Mouse (Mus musculus) embryo, embryonic 9.5 days (tissue): Measurements from ENCODE around the gene Flad1.
"Not testable (repeated sequence)": the region's sequence is repeated elsewhere in the genome, so short reads cannot be mapped to it uniquely, and the experiment has no call there.

Experiments
- DNase-seq: peaks from one replicate; pipeline ENCODE4 v3.0.0-alpha.2; 2017; ENCODE audit errors: extremely low spot score

Flad1 gene

DNA sequence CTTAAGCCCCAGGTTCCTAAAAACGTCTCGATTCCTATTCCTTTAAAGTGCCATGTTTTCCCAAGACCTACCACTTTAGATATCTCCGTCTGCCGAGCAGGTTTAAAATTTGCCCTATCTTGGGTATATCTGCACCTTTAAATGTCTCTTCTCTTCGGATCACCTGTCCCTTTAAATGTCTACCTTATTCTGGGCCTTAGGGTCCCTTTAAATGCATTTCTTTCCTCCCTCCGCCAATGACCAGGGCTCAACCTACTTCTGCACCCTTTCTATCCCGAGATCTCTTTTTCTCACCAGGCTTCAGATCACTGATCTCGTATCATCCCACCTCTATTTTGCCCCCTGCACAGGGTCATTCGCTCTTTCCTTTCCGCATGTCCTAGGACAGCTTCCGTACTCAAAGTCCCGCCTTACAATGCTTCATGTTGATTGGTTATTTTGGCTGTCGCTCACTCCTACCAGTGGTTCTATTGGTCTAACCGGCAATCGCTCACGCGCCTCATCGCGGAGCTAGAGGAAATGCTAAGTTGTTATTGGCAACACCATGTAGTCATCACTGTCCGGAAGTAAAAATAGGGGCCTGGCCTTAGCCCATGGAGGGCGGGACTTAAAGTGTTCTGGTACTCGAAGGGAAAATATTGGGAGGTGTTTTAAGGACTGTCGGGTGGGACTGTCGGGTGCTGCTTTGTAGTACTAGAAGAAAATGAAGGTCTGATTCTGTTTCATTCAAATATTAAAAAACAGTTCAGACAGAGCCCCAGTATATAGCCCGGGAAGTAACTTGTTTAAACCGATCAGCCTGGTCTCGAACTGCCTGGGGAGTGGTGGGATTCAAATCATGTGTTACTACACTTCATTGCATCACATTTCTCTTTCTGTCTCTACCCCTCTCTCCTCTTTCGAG lies at the start of gene Flad1:
Gene Flad1 (minus strand): TSS at position 381 of the 904 bp plus-strand sequence.
- peak; percentile 100 for DNase-seq

DNA sequence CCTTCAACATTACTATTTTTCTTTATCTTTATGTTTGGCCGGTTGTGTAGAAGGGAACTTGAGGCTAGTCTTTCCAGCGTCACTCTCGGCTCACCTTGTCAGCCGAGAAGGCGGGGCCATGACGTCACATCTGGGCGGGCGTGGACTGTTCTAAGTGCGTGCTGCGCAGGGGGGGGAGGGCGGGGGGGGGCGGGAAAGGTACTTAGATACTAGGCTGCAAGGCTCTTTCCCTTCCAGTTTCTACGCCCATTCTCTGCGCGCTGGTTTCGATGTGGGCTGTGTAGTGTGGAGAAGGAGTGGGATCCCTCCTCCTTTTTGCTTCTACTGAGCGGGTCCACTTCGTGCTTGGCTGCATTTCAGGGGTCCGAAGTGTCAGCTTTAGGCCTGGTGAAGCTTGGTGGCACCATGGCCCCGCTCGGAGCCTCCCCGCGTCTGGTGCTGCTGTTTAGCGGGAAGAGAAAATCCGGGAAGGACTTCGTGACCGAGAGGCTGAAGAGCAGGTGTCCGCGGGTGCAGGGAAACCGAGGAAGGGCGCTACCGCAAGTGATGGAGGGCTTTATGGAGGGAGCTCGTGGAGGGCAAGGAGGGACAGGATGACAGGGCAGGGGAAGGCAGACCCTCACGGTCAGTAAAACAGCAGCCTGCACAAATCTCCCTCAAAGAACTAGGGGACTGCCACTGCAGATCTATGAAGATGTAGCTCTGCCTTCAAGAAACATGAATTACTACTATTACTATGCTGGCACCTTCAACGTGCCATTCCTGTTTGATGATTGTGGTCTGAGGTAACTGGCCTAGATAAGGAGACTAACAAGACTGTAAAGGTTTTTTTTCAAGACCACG lies 47.5 kb upstream of the Flad1 start:
- peak; percentile 91 for DNase-seq

DNA sequence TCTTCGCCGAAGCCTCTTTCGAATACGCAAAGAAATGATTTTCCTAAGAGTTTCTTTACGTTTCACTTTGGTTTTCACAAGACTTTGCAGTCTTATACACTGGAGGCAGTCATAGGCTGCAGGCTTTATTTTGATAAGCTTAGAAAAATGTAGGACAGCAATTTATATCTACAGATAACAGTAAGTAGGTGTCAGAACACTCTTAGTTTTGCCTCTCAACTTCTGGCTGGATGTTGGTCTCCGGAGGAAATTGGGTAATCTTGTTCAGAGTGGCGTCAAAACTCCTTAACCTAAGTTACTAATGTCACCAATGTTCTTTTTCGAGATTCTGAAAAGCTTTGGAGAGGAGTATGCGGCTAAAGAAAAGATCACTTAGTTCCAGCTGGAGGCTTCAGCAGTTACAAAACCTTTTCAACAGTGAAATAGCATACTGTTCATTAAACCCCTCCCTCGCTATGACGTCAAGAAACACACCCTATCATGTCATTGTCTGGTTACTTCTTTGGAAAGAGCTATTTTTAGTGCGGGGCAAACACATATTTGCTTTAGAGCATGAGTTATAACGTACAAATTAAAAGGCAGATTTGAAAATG lies 46.8 kb upstream of the Flad1 start:
- no peak for DNase-seq

DNA sequence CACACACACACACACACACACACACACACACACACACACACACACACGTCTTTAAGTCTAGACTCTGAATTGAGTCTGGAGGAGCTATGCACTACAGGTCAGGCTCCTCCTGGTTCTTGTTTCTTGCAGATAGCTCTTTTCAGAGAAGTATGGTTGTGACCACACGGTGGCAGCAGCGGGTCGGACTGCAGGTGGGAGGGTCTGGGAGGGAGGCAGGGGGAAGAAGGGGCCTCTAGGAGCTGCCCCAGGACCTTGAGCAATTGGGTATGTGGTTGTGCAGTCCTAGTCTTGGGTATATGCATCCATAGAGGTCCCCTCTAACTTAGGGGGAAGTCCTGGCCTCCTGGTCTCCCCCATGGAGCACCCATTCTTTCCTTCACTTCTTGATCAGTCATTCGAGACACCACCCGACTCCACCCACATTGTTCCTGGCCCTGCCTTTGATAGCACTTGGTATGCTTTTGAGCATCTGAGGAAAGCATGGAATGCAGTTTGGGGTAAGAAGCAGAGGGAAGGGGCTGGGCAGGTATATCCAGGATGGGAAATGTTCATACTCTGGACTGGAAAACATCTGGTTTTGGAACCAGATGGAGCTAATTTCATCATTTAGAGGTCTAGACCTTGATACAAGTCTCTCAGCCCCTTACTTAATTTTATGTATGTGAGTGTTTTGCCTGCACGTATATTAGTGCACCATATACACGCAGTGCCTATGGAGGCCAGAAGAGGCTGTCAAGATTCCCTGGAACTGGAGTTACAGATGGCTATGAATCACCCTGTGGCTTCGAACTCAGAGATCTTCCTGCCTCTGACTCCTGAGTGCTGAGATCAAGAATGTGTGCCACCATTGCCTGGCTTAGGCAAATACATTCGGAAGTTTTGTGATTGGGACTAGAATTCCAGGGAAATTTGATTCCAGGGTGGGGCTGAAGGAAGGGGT lies 45.3 kb upstream of the Flad1 start:
- peak; percentile 85 for DNase-seq

DNA sequence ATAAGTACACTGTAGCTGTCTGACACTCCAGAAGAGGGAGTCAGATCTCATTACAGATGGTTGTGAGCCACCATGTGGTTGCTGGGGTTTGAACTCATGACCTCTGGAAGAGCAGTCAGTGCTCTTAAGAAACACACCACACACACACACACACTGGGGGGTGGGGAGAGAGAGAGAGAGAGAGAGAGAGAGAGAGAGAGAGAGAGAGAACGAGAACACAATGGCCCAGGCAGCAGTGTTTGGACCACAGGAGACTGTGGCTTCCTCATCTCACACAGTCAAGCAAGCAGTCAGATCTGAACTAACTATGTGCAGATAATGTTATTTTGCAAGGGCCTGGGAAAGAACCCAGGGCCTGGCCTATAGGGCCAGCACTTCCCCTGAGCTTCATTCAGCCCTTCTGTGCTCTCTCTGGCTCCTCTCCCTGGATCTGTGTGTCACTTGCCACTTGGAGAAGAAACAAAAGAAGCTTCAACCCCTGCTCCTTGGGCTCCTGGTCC lies 44.2 kb upstream of the Flad1 start:
- no peak for DNase-seq

- no peak for DNase-seq
Measured at GRCm38 (mm10) chr3:89454401-89455177, 42.9 kb upstream of the Flad1 start, which contains the start of gene Pmvk. TSS of gene Pmvk (plus strand) at chr3:89454541.

GRCm38 (mm10) chr3:89451916-89452315 lies 40.2 kb upstream of the Flad1 start:
- no peak for DNase-seq

DNA sequence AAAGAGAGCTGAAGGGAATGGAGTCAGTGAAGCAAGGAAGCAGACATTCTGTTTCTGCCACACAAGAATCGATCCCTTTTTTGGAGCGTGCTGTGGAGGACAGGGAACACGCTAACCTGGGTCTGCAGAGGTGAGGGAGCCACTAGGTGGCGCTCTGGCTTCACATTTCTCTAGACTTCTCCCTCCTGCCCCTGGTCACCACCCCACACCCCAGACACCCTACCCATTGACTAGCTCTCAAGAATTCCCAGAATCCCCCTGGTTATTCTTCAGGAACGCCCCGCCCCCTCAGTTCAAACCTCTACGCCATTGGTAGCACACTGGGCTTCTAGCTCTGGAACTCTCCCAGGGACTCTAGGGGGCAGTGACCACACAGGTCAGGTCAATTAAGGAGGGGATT lies 37.9 kb upstream of the Flad1 start:
- peak; percentile 68 for DNase-seq

- no peak for DNase-seq
Measured at GRCm38 (mm10) chr3:89448720-89449537, 37.3 kb upstream of the Flad1 start.

DNA sequence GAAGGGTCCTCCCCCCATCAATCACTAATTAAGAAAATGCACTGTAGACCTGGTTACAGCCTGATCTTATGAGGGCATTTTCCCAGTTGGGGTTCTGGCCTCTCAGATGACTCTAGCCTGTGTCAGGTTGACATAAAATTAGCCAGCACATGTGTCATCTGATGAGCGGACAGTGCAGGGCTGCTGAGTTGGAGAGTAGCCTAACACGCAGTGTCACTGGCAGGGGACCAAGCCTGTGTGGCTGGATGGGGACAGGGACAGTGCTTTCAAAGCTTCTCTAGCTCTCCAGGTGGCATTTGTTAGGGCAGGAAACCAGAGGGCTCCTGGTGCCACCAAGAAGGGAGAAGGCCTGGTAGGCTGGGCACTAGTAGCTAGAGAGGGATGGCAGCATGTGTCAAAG lies 29.0 kb upstream of the Flad1 start:
- no peak for DNase-seq

DNA sequence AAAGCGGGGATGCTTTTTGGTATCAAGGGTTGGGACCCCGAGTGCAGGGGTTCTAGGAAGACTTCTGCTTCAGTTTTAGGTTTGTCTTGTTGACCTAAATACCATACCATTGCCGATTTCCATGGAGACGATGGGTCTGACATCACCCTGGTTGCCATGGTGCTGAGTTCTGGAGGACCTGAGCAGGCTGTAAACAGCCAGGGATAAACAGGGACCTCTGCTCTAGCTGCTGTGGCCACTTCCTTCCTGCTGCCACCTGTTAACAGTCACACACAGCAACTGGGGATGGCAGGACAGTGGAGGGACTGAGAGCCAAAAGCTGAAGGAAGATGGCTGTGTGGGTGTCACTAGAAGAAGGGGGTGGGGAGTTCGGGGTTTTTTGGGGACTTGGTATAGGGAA lies 25.6 kb upstream of the Flad1 start:
- peak; percentile 43 for DNase-seq

GRCm38 (mm10) chr3:89436176-89437113 lies 24.8 kb upstream of the Flad1 start, which contains the start of gene Pbxip1:
TSS of gene Pbxip1 (plus strand) at chr3:89436706.
- peak; percentile 88 for DNase-seq

DNA sequence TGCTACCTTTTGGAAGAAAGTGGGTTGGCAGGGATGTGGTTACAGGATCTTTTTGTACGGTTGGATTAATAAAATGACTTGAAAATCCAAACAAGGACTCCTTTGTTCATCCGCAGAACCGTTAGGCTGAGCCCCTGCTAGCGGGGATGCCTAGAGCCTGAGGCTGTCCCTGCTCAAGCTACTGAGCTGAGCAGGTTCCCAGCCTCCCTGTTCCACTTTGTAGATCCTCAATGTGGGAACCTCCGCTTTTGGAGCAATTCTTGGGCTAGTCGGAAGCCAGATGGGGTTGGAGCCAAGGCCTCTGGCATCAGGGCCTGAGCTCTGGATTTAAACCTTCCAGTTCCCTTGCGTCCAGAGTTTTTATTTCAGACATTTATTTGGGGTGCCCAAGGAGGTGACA lies 23.4 kb upstream of the Flad1 start:
- no peak for DNase-seq

GRCm38 (mm10) chr3:89434532-89434931 lies 22.9 kb upstream of the Flad1 start:
- no peak for DNase-seq

DNA sequence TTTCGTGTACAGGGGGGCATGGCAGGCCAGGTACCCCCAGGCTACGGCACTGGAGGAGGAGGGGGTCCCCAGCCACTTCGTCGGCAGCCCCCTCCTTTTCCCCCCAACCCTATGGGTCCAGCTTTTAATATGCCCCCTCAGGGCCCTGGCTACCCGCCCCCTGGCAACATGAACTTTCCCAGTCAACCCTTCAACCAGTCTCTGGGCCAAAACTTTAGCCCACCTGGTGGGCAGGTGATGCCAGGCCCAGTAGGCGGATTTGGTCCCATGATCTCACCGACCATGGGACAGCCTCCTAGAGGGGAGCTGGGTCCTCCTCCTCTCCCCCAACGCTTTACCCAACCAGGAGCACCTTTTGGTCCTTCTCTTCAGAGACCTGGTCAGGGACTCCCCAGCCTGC lies 20.9 kb upstream of the Flad1 start:
- DNase-seq, result no peak

GRCm38 (mm10) chr3:89430171-89431159 lies 18.8 kb upstream of the Flad1 start, which contains the start of gene Pygo2:
TSS of gene Pygo2 (plus strand) at chr3:89430214.
- peak; percentile 95 for DNase-seq

DNA sequence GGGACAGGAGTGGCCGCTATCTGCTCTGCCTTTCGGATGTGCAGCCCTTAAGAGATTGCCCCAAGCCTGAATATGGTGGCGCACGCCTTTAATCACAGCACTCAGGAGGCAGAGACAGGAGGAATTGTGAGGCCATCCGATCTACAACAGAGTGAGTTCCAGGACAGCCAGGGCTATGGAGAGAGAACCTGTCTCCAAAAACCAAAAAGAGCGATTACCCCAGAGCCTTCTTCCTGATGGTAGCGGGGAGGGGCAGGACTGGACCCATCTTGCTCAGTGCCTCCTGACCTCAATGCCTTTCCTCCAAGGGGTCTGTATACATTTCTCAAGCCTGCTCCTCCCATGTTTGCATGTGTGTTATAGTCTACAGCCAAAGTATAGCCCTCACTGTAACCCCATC lies 17.4 kb upstream of the Flad1 start:
- not testable (repeated sequence) for DNase-seq
